Mouse (Mus musculus) adrenal gland, postnatal 14 days (tissue): ENCODE measurements around the gene Cdk1. TPM values are rescaled to one million over a fixed set of nuclear protein-coding genes. Genes with fewer than 3 reads are reported as not detected.

Experiments used
- DNase-seq: peaks from one replicate; pipeline ENCODE4 v3.0.0; 2021; ENCODE audit warnings: mixed read lengths
- total RNA-seq: library from RNA; stranded (reverse); gene quantifications from 2 replicates; pipeline ENCODE4 v1.2.3, GENCODE M21; 2021

The Cdk1 gene
- total RNA-seq, 1 experiment from 2014 or later, result 51.0 TPM

DNA sequence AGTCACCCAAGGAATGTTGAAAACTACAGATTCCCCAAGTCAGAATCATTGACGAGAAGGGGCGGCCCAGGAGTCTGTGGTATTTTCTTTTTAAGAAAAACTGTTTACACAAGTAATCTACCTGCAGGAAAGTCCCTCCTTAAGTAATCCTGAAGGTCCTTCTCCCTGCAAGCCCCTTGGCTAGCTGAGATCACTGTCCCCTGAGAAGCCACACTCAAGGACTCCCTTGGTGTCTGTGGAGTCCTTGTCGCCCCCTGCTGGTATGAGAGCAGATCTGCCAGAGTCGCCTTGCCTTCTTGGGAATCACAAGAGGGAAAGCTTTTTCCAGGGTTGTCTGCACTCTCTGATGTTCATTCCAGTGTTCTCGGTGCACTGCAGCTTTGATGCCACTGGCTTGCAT lies 45.7 kb downstream of the Cdk1 start:
- DNase-seq, result peak; percentile 83

- peak; percentile 76 for DNase-seq
These were observed 46.5 kb downstream of the Cdk1 start for GRCm38 (mm10) chr10:69306205-69306604.

- no peak for DNase-seq
These were observed 47.1 kb downstream of the Cdk1 start for GRCm38 (mm10) chr10:69305600-69305999.

DNA sequence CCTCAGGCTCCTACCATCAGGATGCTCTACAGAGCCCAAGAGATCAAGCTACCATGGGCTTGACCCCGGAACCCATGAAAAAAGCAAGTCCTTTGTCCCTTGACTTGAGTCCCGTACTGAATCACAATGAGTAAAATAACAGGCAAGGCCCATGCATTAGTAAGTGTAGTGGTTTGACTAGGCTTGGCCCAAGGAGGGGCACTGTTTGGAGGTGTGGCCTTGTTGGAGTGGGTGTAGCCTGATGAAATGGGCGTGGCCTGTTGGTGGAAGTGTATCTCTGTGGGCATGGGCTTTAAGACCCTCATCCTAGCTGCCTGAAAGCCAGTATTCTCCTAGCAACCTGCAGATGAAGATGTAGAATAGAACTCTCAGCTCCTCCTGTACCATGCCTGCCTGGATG lies 47.9 kb downstream of the Cdk1 start:
- DNase-seq, result no peak

DNA sequence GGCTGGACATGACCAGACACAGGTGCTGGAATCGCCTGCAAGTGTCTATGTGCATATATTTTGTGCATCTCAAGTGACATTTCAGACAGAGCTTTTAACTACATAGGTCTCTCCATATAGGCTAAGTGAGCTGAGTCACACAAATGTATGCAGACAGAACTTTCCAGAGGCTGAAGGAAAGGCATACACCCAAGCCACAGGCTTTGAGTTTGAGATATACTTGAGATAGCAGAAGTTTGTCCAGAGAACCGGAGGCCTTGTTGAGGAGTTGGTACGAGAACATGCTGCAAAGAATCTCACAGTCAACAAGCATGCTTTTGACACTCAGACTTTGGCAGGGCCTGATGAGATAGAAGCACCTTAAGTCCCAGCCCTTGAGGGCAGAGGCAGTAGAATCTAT lies 50.1 kb downstream of the Cdk1 start:
- DNase-seq, result no peak

DNA sequence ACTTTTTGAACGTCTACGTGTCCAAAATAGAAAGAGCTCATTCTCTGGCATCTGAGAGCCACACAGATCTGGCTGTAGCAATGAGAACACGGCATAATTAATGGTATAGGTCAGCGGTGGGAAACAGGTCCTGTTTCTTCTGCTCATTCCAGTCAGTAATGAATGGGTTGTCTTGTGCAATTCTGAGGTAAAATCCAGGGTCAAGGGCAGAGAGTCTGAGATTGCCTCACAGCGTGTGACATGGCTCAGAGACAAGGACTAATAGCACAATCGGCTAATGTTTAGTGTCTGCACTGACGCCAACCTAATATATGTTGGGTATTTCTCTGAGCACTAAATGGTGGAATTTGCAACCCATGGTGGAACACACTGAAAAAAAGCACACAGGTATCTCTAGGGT lies 52.8 kb downstream of the Cdk1 start:
- DNase-seq, result peak; percentile 65

DNA sequence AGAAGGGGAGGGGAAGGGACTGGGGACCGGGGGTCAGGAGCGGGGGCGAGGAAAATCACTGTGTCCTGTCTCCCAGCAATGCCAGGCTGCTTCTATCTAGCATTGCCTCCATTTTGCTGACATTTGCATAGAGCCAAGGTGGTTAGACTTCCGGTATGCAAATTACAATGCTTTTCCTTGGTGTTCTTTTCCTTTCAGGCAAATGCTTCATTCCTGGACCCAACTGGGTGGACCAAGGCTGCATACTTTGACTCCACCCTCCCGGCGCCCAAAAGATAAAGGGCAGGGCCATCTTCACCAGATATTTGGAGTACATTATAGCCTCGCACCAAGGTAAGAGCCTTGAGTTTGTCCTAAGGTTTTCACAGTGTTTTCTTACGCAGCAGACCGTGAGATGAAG lies 56.8 kb downstream of the Cdk1 start:
- DNase-seq, result no peak

DNA sequence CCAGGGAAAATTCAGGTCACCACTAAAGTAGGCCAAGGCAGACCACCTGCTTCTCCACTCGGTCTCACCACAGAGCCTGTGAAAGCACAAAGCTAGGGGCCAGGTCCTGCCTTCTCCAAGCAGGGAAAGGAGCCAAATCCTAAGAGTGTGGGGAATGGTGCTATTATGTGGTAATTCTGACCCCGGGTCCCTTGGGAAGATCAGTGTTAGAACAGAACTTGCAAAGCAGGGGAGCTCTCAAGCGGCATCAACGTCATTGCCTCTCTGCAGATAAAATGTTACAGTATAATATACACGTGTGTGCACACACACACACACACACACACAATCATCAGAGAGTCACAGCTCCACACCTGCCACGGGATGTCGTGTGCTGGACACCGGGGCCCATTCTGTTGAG lies 62.0 kb downstream of the Cdk1 start:
- peak; percentile 47 for DNase-seq

GRCm38 (mm10) chr10:69288720-69289119 lies 64.0 kb downstream of the Cdk1 start:
- no peak for DNase-seq

- DNase-seq, result no peak
These were observed 64.7 kb downstream of the Cdk1 start for GRCm38 (mm10) chr10:69288086-69288485.

DNA sequence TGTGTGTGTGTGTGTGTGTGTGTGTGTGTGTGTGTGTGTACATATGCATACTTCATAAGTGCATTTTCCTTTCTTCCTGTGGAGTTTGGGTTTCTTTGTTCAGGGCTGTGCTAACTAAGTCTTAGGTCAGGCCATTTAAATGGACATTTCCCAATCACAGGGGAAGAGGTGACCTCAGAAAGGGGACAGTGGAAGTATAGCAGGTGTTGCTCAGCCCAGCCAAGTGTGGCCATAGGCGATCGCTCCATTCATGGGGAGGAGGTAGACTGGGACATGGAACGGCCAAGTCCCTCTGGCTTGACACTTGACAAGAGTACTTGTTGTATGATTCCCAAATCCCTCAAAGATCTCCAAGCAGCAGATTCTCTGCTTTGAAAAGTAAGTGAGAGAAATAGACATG lies 65.8 kb downstream of the Cdk1 start:
- DNase-seq, result peak; percentile 35

Other genes starting within 250 kb of the Cdk1 start
- gene Rhobtb1, start 201.5 kb downstream of the Cdk1 start, total RNA-seq, result 15.6 and 15.8 TPM in 2 replicates
- 2.4 and 3.7 TPM in 2 replicates for gene A930033H14Rik, start 139.8 kb downstream of the Cdk1 start, total RNA-seq
- gene Ank3, start 45.8 kb upstream of the Cdk1 start, total RNA-seq, result 16.6 and 19.4 TPM in 2 replicates